Mouse (Mus musculus) myocyte (in vitro differentiated cells): ENCODE measurements around the gene Gm7168. TPM values are rescaled to one million over a fixed set of nuclear protein-coding genes. Genes with fewer than 3 reads are reported as not detected.
"Not testable (repeated sequence)": the region's sequence is repeated elsewhere in the genome, so short reads cannot be mapped to it uniquely, and the experiment has no call there.

Experiments
- H3K27me3 ChIP-seq: one replicate; pipeline ENCODE4 v1.6.1; 2011; ENCODE audit not compliant: control insufficient read depth, insufficient read depth, insufficient read length
- H3K36me3 ChIP-seq: one replicate; pipeline ENCODE4 v1.6.1; 2011; ENCODE audit not compliant: control insufficient read depth, insufficient read depth
- H3K4me2 ChIP-seq: one replicate; pipeline ENCODE4 v1.6.1; 2011; ENCODE audit warnings: low read depth, control low read depth
- H3K4me3 ChIP-seq: one replicate; pipeline ENCODE4 v1.5.1; 2011; ENCODE audit warnings: mild to moderate bottlenecking, control low read depth, moderate library complexity
- H3K79me2 ChIP-seq: one replicate; pipeline ENCODE4 v1.6.1; 2011; ENCODE audit not compliant: control insufficient read depth, insufficient read depth
- H3ac ChIP-seq: one replicate; pipeline ENCODE4 v1.6.1; 2011; ENCODE audit not compliant: control insufficient read depth, insufficient read length
- CEBPB ChIP-seq: IDR thresholded peaks from 2 replicates; pipeline ENCODE4 v1.6.1; 2011; ENCODE audit warnings: mild to moderate bottlenecking, moderate library complexity; ENCODE audit not compliant: poor library complexity, insufficient read depth, severe bottlenecking
- E2F4 ChIP-seq: IDR thresholded peaks from one replicate; pipeline ENCODE4 v1.6.1; 2011; ENCODE audit warnings: mild to moderate bottlenecking, control low read depth, moderate library complexity; ENCODE audit not compliant: insufficient read depth
- MAX ChIP-seq: IDR thresholded peaks from one replicate; pipeline ENCODE4 v1.6.1; 2011; ENCODE audit warnings: low read depth, mild to moderate bottlenecking, control low read depth
- MYOD1 ChIP-seq, 3 experiments: IDR thresholded peaks; one replicate each; pipeline ENCODE4 v1.6.1; 2011; ENCODE audit warnings: control low read depth in 2 of 3, low read depth in 2 of 3, mild to moderate bottlenecking in 2 of 3, moderate library complexity in 1 of 3; ENCODE audit not compliant: insufficient read length in 2 of 3, control insufficient read depth in 1 of 3
- MYOG ChIP-seq, 3 experiments: IDR thresholded peaks; one replicate each; pipeline ENCODE4 v1.6.1; 2011; ENCODE audit warnings: control low read depth in 2 of 3, low read depth in 2 of 3, mild to moderate bottlenecking in 2 of 3; ENCODE audit not compliant: insufficient read length in 2 of 3, control insufficient read depth in 1 of 3, insufficient read depth in 1 of 3
- POLR2A ChIP-seq: IDR thresholded peaks from one replicate; pipeline ENCODE4 v1.6.1; 2011; ENCODE audit warnings: low read depth, mild to moderate bottlenecking, control low read depth, moderate library complexity; ENCODE audit not compliant: insufficient read length
- POLR2AphosphoS2 ChIP-seq: IDR thresholded peaks from one replicate; pipeline ENCODE4 v1.6.1; 2011; ENCODE audit warnings: low read depth, control low read depth; ENCODE audit not compliant: insufficient read length
- REST ChIP-seq: IDR thresholded peaks from one replicate; pipeline ENCODE4 v1.6.1; 2011; ENCODE audit warnings: mild to moderate bottlenecking, control low read depth, moderate library complexity; ENCODE audit not compliant: insufficient read depth, insufficient read length
- SRF ChIP-seq: IDR thresholded peaks from one replicate; pipeline ENCODE4 v1.6.1; 2011; ENCODE audit warnings: low read depth; ENCODE audit not compliant: control insufficient read depth, insufficient read length
- TCF12 ChIP-seq: IDR thresholded peaks from one replicate; pipeline ENCODE4 v1.6.1; 2011; ENCODE audit warnings: mild to moderate bottlenecking, control low read depth; ENCODE audit not compliant: poor library complexity, insufficient read depth, severe bottlenecking
- TCF3 ChIP-seq: IDR thresholded peaks from one replicate; pipeline ENCODE4 v1.6.1; 2011; ENCODE audit warnings: low read depth, control low read depth; ENCODE audit not compliant: insufficient read length
- USF1 ChIP-seq: IDR thresholded peaks from one replicate; pipeline ENCODE4 v1.6.1; 2011; ENCODE audit warnings: low read depth, mild to moderate bottlenecking, control low read depth, moderate library complexity
- polyA plus RNA-seq: library from polyadenylated mRNA; unstranded; fragments of >200 nt; fragmentation: generic; extraction: Trizol; gene quantifications from one replicate; pipeline ENCODE4 v1.2.1, GENCODE M21; 2012; ENCODE audit warnings: missing spikeins

The Gm7168 gene
- polyA plus RNA-seq, 1 experiment, result not detected

- Histone ChIP-seq H3K4me2 (no peak overlapping the region), H3K27me3 (no peaks in the 10 kb centered on the region), H3K4me3 (no peak overlapping the region)
Measured at GRCm38 (mm10) chr17:13925931-13926330, 22.2 kb upstream of the Gm7168 start.

GRCm38 (mm10) chr17:13930421-13930820, 17.8 kb upstream of the Gm7168 start:
- no peak overlapping the region for H3K4me3 ChIP-seq
- no peak for TF ChIP-seq POLR2A
- no peak for TF ChIP-seq MAX
- no peak for TF ChIP-seq POLR2AphosphoS2
- TF ChIP-seq MYOD1 (IDR thresholded peaks at IDR 0.05; ENCODE audit: control insufficient read depth in 1 of 3, insufficient read length in 2 of 3, low read depth in 2 of 3), result no peak
- no peak for TF ChIP-seq SRF
- TF ChIP-seq USF1, result no peak
- no peak for TF ChIP-seq TCF12
- no peak for TF ChIP-seq TCF3
- TF ChIP-seq E2F4, result no peak
- no peak for TF ChIP-seq REST
- no peak for TF ChIP-seq MYOG (IDR thresholded peaks at IDR 0.05; ENCODE audit: control insufficient read depth in 1 of 3, insufficient read depth in 1 of 3, insufficient read length in 2 of 3, low read depth in 2 of 3)
- no peaks in the 10 kb centered on the region for H3K36me3 ChIP-seq
- H3K79me2 ChIP-seq, result no peaks in the 10 kb centered on the region
- H3K4me2 ChIP-seq, result no peak overlapping the region
- no peaks in the 10 kb centered on the region for H3K27me3 ChIP-seq
- H3ac ChIP-seq, result no peak overlapping the region

More at GRCm38 (mm10) chr17:13925931-13926330, 22.2 kb upstream of the Gm7168 start:
- H3K79me2 ChIP-seq, result no peaks in the 10 kb centered on the region
- TF ChIP-seq SRF (no peak), E2F4 (no peak), TCF12 (no peak)
- no peaks in the 10 kb centered on the region for H3K36me3 ChIP-seq
- no peak overlapping the region for H3ac ChIP-seq

- H3K4me3 ChIP-seq, H3K36me3 ChIP-seq, H3K79me2 ChIP-seq, H3K4me2 ChIP-seq, H3K27me3 ChIP-seq, H3ac ChIP-seq: not testable (repeated sequence)
- peak; percentile 79 for TF ChIP-seq REST
Measured at GRCm38 (mm10) chr17:13935364-13935763, 12.8 kb upstream of the Gm7168 start.

GRCm38 (mm10) chr17:13937787-13938186, 10.4 kb upstream of the Gm7168 start:
- no peak for TF ChIP-seq CEBPB
- no peak for TF ChIP-seq POLR2AphosphoS2
- TF ChIP-seq TCF12, result no peak
- TF ChIP-seq POLR2A, result no peak
- Histone ChIP-seq H3K27me3 (no peaks in the 10 kb centered on the region), H3K4me2 (no peak overlapping the region), H3ac (no peak overlapping the region), H3K79me2 (no peaks in the 10 kb centered on the region), H3K4me3 (no peak overlapping the region), H3K36me3 (no peaks in the 10 kb centered on the region)

- no peaks in the 10 kb centered on the region for H3K79me2 ChIP-seq
- H3K36me3 ChIP-seq, result no peaks in the 10 kb centered on the region
- TF ChIP-seq REST, result no peak
- no peak for TF ChIP-seq TCF12
- no peak for TF ChIP-seq SRF
- no peak for TF ChIP-seq POLR2AphosphoS2
- no peak for TF ChIP-seq MAX
- no peak for TF ChIP-seq MYOG (IDR thresholded peaks at IDR 0.05; ENCODE audit: control insufficient read depth in 1 of 3, insufficient read depth in 1 of 3, insufficient read length in 2 of 3, low read depth in 2 of 3)
- no peak for TF ChIP-seq USF1
- no peak for TF ChIP-seq CEBPB
- TF ChIP-seq E2F4, result no peak
- no peak for TF ChIP-seq TCF3
- TF ChIP-seq MYOD1 (IDR thresholded peaks at IDR 0.05; ENCODE audit: control insufficient read depth in 1 of 3, insufficient read length in 2 of 3, low read depth in 2 of 3), result no peak
- no peak for TF ChIP-seq POLR2A
- H3K27me3 ChIP-seq, result no peaks in the 10 kb centered on the region
- no peak overlapping the region for H3K4me3 ChIP-seq
- H3K4me2 ChIP-seq, result no peak overlapping the region
- H3ac ChIP-seq, result no peak overlapping the region
Measured at GRCm38 (mm10) chr17:13938652-13939051, 9.5 kb upstream of the Gm7168 start.

- H3K36me3 ChIP-seq, H3K79me2 ChIP-seq, H3ac ChIP-seq, H3K4me2 ChIP-seq, H3K4me3 ChIP-seq, H3K27me3 ChIP-seq: not testable (repeated sequence)
Measured at GRCm38 (mm10) chr17:13939231-13939630, 8.9 kb upstream of the Gm7168 start.
